Mouse (Mus musculus): ENCODE measurements around the gene Dnajb3. TPM values are rescaled to one million over a fixed set of nuclear protein-coding genes. Genes with fewer than 3 reads are reported as not detected.

The Dnajb3 gene
- polyA plus RNA-seq, 1 experiment from 2014 or later = 12.2 TPM

- no peak for ATAC-seq (ENCODE audit: insufficient number of reproducible peaks, insufficient read depth, low FRiP score, low TSS enrichment, low read depth)
- Histone ChIP-seq H3K4me2 (no peak overlapping the region), H3K36me3 (no peaks in the 10 kb centered on the region), H3K9ac (replicated peaks) (no peak overlapping the region), H3K4me1 (replicated peaks) (no peaks in the 10 kb centered on the region), H3K27ac (no peak overlapping the region), H3K27me3 (no peaks in the 10 kb centered on the region), H3K9me3 (peaks cover 91% of the 10 kb centered on the region), H3K4me3 (replicated peaks) (no peak overlapping the region)
- 76% methylated on average over 5 of the region's 5 CpGs for whole genome bisulfite sequencing
Measured at GRCm38 (mm10) chr1:88240072-88240471, 34.5 kb upstream of the Dnajb3 start.

- no peaks in the 10 kb centered on the region for H3K4me1 ChIP-seq (replicated peaks)
- no peak overlapping the region for H3K4me3 ChIP-seq (replicated peaks)
- no peak overlapping the region for H3K4me2 ChIP-seq
- H3K27me3 ChIP-seq = no peaks in the 10 kb centered on the region
- WGBS = 76% methylated on average over 6 of the region's 6 CpGs
- H3K27ac ChIP-seq = no peak overlapping the region
- H3K9me3 ChIP-seq = peaks cover 91% of the 10 kb centered on the region
- H3K9ac ChIP-seq (replicated peaks) = no peak overlapping the region
- no peaks in the 10 kb centered on the region for H3K36me3 ChIP-seq
- no peak for ATAC-seq (ENCODE audit: insufficient number of reproducible peaks, insufficient read depth, low FRiP score, low TSS enrichment, low read depth)
Measured at GRCm38 (mm10) chr1:88238771-88239170, 33.2 kb upstream of the Dnajb3 start.

- Histone ChIP-seq H3K4me1 (replicated peaks) (no peaks in the 10 kb centered on the region), H3K9me3 (peaks cover 92% of the 10 kb centered on the region), H3K9ac (replicated peaks) (no peak overlapping the region), H3K27me3 (no peaks in the 10 kb centered on the region), H3K27ac (no peak overlapping the region), H3K4me2 (no peak overlapping the region), H3K36me3 (no peaks in the 10 kb centered on the region), H3K4me3 (replicated peaks) (no peak overlapping the region)
- 74% methylated on average over 5 of the region's 5 CpGs for WGBS
- no peak for ATAC-seq (ENCODE audit: insufficient number of reproducible peaks, insufficient read depth, low FRiP score, low TSS enrichment, low read depth)
Measured at GRCm38 (mm10) chr1:88237311-88237710, 31.7 kb upstream of the Dnajb3 start.

- 66% methylated on average over 4 of the region's 4 CpGs for WGBS
- H3K4me3 ChIP-seq (replicated peaks) = no peak overlapping the region
- no peak overlapping the region for H3K27ac ChIP-seq
- no peak overlapping the region for H3K4me2 ChIP-seq
- H3K4me1 ChIP-seq (replicated peaks) = no peaks in the 10 kb centered on the region
- no peak overlapping the region for H3K9ac ChIP-seq (replicated peaks)
- ATAC-seq (ENCODE audit: insufficient number of reproducible peaks, insufficient read depth, low FRiP score, low TSS enrichment, low read depth) = no peak
- H3K36me3 ChIP-seq = no peaks in the 10 kb centered on the region
- no peaks in the 10 kb centered on the region for H3K27me3 ChIP-seq
- peaks cover 97% of the 10 kb centered on the region for H3K9me3 ChIP-seq
Measured at GRCm38 (mm10) chr1:88235894-88236415, 30.4 kb upstream of the Dnajb3 start.

GRCm38 (mm10) chr1:88235046-88235893 lies 29.7 kb upstream of the Dnajb3 start:
- H3K9me3 ChIP-seq = peaks cover 97% of the 10 kb centered on the region
- peak; percentile 12; the same call in 1 of the 2 replicates for ATAC-seq (ENCODE audit: insufficient number of reproducible peaks, insufficient read depth, low FRiP score, low TSS enrichment, low read depth)

GRCm38 (mm10) chr1:88234646-88235045 lies 29.1 kb upstream of the Dnajb3 start:
- H3K27ac ChIP-seq = no peak overlapping the region
- 47% methylated on average over 5 of the region's 5 CpGs for WGBS
- no peaks in the 10 kb centered on the region for H3K4me1 ChIP-seq (replicated peaks)
- no peak overlapping the region for H3K4me2 ChIP-seq
- no peak overlapping the region for H3K4me3 ChIP-seq (replicated peaks)
- no peak for ATAC-seq (ENCODE audit: insufficient number of reproducible peaks, insufficient read depth, low FRiP score, low TSS enrichment, low read depth)
- no peak overlapping the region for H3K9ac ChIP-seq (replicated peaks)
- H3K9me3 ChIP-seq = peaks cover 97% of the 10 kb centered on the region
- no peaks in the 10 kb centered on the region for H3K36me3 ChIP-seq
- H3K27me3 ChIP-seq = no peaks in the 10 kb centered on the region

More at GRCm38 (mm10) chr1:88235046-88235893, 29.7 kb upstream of the Dnajb3 start:
- no peak overlapping the region for H3K4me3 ChIP-seq (replicated peaks)
- H3K27ac ChIP-seq = no peak overlapping the region
- WGBS = 64% methylated on average over 11 of the region's 11 CpGs
- H3K27me3 ChIP-seq = no peaks in the 10 kb centered on the region
- H3K4me1 ChIP-seq (replicated peaks) = no peaks in the 10 kb centered on the region
- no peak overlapping the region for H3K9ac ChIP-seq (replicated peaks)
- no peak overlapping the region for H3K4me2 ChIP-seq
- no peaks in the 10 kb centered on the region for H3K36me3 ChIP-seq

- Histone ChIP-seq H3K27ac (no peak overlapping the region), H3K4me3 (replicated peaks) (no peak overlapping the region), H3K4me2 (no peak overlapping the region), H3K9me3 (peaks cover 97% of the 10 kb centered on the region), H3K36me3 (no peaks in the 10 kb centered on the region), H3K4me1 (replicated peaks) (no peaks in the 10 kb centered on the region), H3K27me3 (no peaks in the 10 kb centered on the region), H3K9ac (replicated peaks) (no peak overlapping the region)
- ATAC-seq (ENCODE audit: insufficient number of reproducible peaks, insufficient read depth, low FRiP score, low TSS enrichment, low read depth) = no peak
- 63% methylated on average over 4 of the region's 4 CpGs for WGBS
Measured at GRCm38 (mm10) chr1:88234248-88234610, 28.6 kb upstream of the Dnajb3 start.

GRCm38 (mm10) chr1:88233421-88234247 lies 28.1 kb upstream of the Dnajb3 start:
- Histone ChIP-seq H3K4me1 (replicated peaks) (no peaks in the 10 kb centered on the region), H3K27ac (no peak overlapping the region), H3K36me3 (no peaks in the 10 kb centered on the region), H3K9ac (replicated peaks) (no peak overlapping the region), H3K9me3 (peaks cover 97% of the 10 kb centered on the region), H3K4me2 (no peak overlapping the region), H3K27me3 (no peaks in the 10 kb centered on the region), H3K4me3 (replicated peaks) (no peak overlapping the region)
- WGBS = 68% methylated on average over 14 of the region's 14 CpGs
- no peak for ATAC-seq (ENCODE audit: insufficient number of reproducible peaks, insufficient read depth, low FRiP score, low TSS enrichment, low read depth)

- no peak for ATAC-seq (ENCODE audit: insufficient number of reproducible peaks, insufficient read depth, low FRiP score, low TSS enrichment, low read depth)
- no peak overlapping the region for H3K4me2 ChIP-seq
- H3K27ac ChIP-seq = no peak overlapping the region
- no peak overlapping the region for H3K4me3 ChIP-seq (replicated peaks)
- no peaks in the 10 kb centered on the region for H3K27me3 ChIP-seq
- no peaks in the 10 kb centered on the region for H3K36me3 ChIP-seq
- peaks cover 97% of the 10 kb centered on the region for H3K9me3 ChIP-seq
- WGBS = 55% methylated on average over 3 of the region's 3 CpGs
- no peak overlapping the region for H3K9ac ChIP-seq (replicated peaks)
- no peaks in the 10 kb centered on the region for H3K4me1 ChIP-seq (replicated peaks)
Measured at GRCm38 (mm10) chr1:88232664-88233380, 27.2 kb upstream of the Dnajb3 start.

GRCm38 (mm10) chr1:88231803-88232499 lies 26.4 kb upstream of the Dnajb3 start:
- Histone ChIP-seq H3K4me1 (replicated peaks) (no peaks in the 10 kb centered on the region), H3K9ac (replicated peaks) (no peak overlapping the region), H3K4me2 (no peak overlapping the region), H3K4me3 (replicated peaks) (no peak overlapping the region), H3K36me3 (no peaks in the 10 kb centered on the region), H3K27me3 (no peaks in the 10 kb centered on the region), H3K9me3 (peaks cover 97% of the 10 kb centered on the region), H3K27ac (no peak overlapping the region)
- WGBS = 69% methylated on average over 7 of the region's 7 CpGs
- ATAC-seq (ENCODE audit: insufficient number of reproducible peaks, insufficient read depth, low FRiP score, low TSS enrichment, low read depth) = no peak

Data from limb, embryonic 12.5 days (tissue).